Mouse (Mus musculus) CD4-positive helper T cell, adult 2 months (primary cell): ENCODE data around the gene Rubcnl.
A peak's percentile ranks its signal among the peaks of the same experiment; 100 is the strongest.

Source experiments
- DNase-seq: peaks from one replicate; pipeline ENCODE4 v3.0.0-alpha.2; 2012; ENCODE audit warnings: low read depth, missing footprints, low spot score

The Rubcnl gene

DNA sequence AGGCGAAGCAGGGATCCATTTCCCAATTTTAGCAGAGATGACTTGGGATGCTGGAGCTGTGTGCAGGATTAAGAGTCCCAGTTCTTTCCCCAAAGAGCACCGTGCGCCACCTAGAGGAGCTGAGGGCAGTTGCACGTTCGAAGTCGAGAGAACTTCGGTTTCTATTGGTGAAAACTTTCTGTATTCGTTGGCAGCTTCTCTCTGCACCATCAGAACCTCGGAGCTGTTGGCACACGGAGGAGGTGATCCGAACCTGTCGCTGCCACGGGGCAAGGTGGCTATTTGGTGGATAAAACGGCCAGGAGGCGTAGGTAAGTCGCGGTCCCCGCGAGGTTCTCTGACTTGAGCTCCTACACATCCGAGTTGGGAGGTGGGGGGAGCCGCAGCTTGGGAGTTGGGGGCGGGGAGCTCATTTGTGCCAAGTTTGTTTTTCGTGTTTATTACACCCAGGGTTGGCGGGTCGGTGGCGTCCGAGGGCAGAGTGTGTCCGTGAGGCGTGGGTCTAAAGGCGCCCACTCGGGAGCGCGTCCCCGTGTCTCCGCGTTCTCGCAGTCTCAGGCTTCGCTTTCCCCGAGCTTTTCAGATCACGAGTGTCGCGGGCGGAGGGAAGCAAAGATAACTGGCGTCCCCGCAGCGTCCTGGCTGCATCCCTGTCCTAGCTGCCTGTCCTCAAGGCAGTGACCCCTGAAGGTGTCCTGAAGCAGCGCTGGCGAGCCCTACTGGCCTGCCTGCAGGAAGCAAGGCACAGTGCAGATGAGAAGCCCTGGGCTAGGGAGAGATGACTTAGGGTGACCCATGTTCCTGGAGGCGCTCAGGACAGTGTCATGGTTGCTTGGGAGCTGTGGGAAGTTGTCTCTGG, at the start of gene Rubcnl:
Gene Rubcnl, plus strand, starts transcription at position 172 of the 859 bp plus-strand sequence.
- DNase-seq: peak; percentile 73

DNA sequence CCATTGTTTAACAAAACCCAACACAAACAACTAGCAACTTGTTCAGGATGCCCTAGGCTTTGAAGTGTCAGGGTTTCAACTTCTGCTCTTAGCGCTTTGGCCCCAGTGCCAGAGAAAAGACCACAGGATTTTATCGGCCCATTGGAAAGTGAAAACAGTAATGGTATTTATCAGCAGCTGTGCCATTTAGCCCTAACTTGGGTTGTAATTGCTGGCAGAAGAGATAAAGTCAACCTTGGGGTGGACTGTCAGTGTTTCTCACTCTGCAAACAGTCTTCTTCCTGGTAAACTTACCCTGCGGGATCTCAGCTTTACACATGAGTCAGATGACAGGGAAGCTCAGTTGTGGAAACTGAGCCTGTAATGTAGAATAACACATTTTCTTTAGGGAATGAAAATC, 43.6 kb upstream of the Rubcnl start:
- DNase-seq: no peak

DNA sequence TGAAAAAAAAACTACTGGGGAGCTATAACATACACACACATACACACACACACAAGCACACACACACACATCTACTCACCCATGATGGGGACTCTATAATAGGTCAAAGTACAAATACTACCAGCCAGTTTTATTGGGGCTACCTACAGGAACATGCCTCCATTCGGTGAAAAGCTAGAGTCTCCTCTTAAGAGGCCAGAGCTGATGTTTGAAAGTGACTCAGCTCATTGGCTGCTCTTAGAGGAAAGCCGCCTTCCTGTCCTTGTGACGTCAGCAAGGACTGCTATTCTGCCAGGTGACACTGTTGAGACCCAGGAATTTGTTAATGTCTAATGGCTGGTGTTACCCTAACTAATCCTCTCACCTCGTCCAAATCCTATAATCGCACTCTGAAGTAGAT, 43.1 kb upstream of the Rubcnl start:
- DNase-seq: no peak

DNA sequence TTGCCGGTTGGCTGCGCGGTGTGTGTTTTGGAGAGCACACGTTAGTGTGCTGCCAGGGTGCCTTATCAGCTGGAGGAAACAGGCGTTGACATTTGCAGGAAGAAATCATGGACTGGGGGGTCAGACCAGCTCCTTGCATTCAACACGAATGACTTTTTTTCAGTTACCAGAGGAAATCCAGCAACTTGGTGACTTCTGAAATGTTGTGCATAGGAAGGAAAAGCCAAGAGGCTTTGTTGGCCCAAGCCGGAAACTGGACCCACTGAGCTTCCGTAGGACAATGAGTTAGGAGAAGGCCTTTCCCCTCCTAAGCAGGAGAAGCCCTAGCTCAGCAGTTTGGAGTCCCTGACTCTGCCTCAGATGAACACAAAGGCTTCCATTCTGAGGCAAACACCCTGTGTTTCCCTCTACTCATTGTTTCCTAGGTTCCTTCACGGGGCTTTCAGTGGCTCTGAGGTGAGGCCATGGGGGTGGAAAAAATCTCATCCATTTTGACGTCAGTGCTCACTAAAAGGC, 41.6 kb upstream of the Rubcnl start:
- DNase-seq: peak; percentile 58

DNA sequence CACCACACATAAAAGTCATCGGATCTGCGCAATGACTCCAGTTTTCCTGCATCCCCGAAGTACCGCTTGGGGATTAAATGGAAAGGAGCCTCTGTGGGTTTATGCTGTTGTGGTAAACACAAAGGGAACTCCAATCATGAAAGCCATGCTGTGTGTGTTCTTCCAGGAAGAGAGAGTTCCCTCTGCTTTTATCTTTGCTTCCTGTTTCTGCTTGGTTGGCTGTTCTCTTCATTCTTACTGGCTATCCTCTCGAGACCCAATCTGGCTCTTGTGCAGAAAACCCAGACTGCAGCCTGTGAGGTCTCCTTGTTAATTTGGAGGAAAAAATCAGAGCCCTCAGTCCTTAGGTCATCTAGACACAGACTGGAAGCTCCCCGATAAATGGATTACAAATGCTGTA, 38.9 kb upstream of the Rubcnl start:
- DNase-seq: peak; percentile 29

DNA sequence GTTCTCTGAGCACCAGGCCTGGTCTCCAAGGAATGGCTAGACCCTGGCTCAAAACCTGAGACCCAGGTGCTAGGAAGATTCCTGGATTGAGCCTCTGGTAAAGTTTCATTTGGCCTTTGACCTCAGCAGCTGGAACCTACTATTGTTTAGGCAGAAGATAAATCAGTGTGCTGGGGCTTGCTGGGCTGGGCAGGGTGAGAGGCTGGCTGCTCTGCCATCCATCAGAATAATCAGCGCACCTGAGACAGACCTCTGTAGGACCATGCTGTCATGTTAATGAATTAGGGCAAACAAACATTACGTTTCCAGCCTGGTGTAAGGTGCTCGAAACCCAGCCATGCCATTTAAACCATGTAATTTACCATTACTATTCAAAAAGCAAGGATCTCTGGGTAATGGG, 34.8 kb upstream of the Rubcnl start:
- DNase-seq: no peak

DNA sequence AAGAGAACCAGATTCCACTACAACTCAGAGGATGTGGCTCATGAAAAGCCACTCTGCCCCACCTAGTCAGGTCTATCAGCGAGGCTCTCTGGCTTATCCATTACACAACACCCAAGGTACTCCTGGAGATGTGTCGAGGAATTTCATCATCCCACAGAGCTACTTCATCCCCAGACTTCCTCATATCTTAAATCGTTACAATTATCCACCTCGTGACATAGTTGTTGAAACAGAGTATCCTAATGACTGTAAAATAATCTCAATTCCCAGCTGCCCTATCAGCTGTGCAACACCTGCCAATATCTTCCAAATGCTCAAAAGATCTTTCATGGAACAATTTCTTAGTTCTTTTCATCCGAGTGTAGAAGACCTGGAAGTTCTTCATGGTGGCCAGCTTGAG, 32.7 kb upstream of the Rubcnl start:
- no peak for DNase-seq

DNA sequence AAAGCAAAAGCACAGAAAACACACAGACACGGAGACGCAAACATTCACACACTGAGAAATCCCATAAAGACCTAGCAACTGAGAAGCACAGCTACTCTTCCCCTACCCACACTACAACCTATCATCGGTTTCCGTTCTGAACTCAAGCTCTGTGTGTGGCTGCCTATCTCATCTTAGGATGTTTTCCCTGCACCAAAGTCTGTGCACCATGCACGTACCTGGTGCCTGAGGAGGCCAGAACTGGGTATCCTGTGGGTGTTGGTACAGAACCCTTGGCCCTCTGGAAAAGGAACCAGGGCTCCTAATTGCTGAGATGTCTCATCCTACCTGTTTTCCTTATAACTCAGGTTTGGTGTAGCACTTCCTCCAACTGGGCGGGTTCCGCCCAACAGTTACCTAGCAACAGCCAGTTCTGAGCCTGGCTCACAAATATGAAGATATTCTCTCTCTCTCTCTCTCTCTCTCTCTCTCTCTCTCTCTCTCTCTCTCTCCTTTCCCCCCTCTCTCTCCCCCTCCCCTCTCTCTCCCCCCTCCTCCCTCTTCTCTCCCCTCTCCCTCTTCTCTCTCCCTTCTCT, 30.9 kb upstream of the Rubcnl start:
- peak; percentile 79 for DNase-seq

DNA sequence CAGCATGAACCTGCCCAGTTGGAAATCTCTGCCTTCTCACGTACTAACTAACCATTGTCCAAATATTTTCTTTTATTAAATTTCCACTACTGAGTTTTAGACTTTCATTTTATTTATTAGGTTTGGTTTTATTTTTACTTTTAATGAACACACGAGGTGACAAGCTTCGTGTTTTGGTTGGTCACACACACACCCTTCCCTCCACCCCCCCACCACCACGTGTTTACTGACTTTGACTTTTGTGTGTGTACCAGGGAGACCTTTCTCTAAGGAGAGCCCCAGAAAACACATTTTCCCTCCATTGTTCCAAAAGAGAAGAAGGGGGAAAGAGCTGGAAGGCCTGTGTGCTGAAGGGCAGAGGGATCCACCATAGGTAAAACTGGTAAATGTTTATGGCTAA, 30.2 kb upstream of the Rubcnl start:
- DNase-seq: no peak

DNA sequence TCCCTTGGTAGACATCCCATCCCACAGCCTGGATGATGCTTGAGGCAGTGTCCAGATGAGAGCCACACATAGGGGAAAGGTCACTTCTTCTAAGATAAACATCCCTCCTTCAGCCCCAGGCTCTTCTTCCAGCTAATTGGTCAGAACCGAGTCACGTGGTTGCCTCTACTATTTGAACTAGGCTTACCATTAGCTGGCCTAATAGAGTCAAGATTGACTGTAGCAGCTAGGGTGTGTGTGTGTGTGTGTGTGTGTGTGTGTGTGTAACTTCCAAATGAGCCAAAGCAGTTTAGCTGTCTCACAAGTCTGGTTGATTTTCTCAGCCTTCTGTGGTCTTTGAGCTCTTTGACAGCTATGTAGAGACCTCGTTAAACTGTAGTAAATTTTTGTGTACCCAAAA, 29.3 kb upstream of the Rubcnl start:
- DNase-seq: no peak

DNA sequence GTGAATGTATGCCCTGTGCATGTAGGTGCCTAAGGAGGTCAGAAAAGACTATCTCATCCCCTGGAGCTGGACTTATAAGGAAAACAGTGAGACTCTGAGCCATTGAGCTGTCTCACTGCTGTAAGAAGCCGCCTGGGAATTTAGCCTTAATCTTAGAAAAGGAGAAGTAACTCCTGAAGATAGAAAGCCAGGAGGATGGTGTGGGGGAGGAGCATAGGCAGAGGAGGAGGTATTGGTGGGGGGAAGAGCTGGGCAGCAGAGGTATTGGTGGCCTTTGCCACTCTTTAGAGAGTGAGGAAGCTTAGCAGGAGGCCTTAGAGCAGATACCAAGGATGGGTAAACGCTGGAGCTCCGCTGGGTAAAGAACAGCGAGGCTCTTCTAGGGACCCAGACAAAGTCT, 26.5 kb upstream of the Rubcnl start:
- DNase-seq: no peak

DNA sequence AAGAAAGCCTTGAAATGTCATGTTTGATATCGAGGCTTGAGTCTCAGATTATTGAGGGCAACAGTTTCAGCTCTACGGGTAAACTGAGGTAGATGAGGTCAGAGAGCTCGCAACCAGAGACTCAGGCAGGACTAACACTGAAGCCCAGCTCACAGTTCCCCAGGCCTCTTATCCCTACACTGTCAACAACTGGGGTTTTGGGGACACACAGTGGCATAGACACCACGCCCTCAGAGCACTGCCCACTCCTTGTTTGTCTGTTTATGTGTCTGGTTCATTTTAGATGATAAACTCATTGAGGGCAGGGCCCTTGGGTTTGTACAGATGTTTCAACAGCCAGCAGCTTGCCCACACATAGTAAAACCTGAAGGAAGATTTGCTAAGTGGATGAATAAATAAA, 25.9 kb upstream of the Rubcnl start:
- no peak for DNase-seq

DNA sequence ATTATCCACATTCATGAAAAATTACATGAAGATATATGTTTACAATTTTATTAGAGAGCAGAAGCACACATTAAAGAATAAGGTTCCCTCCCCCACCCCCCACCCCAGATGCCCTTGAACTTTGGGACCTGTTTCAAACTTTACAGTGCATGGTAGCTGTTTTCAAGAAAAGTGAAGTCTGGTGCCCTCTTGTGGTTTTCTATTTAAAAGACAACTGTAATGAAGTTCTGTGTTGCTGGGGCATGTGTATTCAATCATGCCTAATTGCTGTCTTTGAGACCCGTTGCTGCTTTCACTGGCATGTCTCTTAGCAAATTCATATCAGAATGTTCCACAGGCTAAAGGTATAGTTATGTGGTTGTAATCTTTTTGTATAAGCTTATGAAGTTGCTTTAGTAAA, 25.3 kb upstream of the Rubcnl start:
- DNase-seq: peak; percentile 75

DNA sequence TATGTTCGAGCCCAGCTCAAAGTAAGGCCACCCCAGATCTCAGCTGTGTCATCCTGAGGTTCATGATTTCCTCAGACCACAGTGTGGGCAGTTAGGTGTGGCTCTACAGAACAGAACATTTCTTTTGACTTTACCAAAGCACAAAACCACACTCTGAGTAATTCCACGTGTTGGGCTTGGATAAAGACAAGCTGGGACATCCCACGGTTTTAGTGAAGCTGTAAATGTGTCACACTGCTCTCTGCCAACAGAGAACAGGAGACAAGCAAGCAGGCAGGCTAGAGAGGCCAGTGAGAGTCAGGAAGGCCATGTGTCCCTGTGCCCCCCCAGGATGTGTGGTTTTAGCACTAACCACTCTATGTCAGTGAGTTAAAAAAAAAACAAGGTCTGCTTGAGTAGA, 19.3 kb upstream of the Rubcnl start:
- DNase-seq: peak; percentile 41

DNA sequence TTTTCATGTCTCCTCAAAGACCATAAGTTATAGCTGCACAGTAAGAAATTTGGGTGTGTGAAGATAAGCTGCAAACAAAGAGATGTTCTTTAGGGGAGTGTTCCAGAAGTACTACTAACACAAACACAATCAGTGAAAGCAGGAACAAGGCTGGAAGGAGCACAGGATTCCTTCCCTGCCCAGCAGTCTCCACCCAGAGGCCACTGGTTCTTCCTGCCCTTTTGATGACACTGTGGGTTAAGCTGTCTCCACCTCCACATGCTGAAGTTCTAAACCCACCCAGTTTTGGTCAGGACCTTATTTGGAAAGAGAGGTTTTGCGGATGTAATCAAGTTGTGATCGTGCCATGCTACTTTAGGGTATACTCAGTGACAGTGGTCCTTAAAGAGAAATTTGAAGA, 18.8 kb upstream of the Rubcnl start:
- DNase-seq: no peak

DNA sequence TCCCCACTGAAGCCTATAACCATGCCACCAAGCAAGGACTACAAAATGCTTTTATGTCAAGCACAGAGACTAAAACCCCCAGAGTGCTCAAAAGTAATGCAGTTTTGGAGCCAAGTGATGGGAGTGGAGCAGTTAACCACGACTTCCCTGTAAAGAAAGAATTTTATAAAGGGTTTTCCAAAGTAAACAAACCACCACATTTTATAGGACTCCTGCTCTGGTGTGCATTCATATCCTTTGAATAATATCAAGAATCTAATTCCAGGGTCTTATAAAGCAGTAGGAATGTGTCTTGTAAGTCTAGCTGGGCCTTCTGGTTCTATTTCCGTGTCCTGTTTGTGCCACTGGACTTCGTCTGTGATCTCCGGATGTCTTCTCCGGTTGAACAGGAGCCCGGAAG, 14.5 kb upstream of the Rubcnl start:
- DNase-seq: no peak

DNA sequence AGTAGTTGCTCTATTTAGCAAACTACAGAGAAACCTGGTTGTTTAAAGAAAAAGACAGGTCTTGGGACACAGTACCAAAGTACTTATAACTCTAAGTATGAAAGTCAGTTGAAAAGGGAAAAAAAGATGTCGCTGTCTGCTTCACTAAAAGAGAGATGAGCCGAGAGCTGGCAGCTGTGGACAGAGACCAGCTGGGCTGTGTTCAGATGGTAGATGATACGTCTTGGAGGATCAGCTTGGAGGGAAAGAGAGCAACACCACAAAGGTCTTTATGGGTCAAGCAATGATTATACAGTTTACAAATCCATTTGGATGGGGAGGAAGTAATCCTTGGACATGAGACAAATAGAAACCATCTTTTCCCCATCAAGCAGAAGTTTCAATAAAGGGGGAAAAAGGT, 12.5 kb upstream of the Rubcnl start:
- DNase-seq: no peak

DNA sequence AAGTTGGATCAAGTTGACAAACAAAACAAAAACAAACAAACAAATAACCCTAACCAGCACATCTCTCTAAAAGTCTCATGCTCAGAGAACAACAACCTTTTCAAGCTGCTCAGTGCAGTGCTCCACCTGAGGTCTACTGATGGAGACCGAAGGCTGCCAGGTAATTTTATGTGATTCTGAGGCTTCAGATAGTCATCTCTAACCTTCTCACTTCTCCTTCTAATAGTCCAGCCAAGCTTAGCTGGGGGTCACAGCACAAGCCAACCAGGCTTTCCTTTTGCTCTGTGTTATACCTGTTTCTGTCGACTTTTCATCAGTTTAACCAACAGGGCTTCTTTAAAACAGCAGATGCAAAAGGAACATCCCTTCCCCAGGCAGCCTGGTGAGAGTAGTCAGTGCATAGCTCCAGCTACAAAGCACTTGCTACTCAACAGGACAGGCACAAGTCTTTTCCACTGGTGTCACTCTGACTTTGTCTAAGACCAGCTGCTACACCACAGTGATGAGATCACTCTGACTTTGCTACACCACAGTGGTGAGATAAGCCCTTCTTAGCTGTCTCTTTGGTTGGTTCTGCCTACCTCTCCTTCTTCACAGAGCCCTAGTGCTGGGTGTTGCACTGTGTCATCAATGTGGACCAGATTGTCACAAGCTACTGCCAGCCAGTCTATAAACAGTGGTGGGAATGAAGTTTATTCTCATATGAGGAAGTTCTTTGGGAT, 10.2 kb upstream of the Rubcnl start:
- DNase-seq: no peak

DNA sequence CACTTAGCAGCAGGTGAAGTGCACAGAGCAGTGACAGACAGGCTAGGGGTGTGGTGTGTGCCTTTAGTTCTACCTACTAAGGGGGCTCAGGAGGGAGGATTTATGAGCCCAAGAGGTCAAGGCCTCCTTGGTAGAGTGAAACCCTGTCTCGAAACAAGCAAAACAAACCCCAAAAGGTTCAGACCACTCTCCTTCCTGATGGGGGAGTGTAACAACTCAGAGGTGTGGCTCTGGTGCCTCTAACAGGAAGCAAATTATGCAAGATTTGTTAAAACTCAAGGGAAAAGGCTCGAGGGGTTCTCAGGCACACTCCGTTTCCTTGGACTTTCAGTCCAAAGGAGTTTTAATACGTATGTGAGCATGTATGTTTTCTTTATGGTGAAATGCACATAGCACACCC, 5.5 kb upstream of the Rubcnl start:
- no peak for DNase-seq

DNA sequence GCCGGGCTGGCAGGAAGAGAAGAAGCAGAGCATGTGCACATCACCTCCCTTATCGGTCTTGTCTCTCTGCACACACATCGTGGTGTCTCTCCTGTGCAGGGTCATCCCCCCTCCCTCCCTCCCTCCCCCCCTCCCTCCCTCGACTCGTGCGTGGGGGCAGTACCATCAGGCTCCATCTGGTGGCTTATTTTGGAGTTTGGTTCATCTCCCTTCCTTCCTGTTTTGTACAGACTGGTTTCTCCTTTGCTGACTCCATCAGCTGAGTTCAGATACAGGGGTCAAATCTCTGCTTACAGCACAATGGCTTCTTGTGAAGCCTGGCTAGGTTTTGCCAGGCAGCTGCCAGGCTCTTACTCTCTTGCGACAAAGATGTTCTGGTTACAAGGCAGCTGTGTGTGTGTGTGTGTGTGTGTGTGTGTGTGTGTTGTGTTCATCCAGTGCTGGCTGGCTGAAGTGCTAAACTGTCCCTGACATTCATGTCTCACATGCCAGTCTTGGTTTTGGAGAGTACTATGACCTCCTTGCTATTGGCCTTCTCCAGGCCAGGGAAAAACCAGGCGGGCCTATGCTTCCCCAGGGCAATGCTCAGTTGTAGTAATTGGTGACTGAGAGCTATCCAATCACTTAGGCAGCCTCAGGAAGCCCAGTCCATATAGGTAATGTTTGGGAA, 4.7 kb upstream of the Rubcnl start:
- peak; percentile 60 for DNase-seq

DNA sequence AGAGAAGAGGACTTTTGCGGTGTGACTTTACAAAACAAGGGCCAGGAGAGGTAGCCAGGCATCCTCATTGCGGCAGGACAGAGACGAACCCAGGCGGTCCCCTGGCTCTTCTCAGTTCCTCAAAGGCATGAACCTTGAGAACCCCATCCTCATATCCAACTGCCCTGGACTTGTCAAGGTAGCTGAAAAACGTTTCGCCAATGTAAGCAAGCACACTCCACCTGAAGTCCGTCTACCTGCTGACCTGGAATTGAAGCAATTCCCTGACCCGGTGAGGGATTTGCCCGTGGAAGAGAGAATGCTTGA, 841 bp downstream of the Rubcnl start:
- DNase-seq: no peak

DNA sequence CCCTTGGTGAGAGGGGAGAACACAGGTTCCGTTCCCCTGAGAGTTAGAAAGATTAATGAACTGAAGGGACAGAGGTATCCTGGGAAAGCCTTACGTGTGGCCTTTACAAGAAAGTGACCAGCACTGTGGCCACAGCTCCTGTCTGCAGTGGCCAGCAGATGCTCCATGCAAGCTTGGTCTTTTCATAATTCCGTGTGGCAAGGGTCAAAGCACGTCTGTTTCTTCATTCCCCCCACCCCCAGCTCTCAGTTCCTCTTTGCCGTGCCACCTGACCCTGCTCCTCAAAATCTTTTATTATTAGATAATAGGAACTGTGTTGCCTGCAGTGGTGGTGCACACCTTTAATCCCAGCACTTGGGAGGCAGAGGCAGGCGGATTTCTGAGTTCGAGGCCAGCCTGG, 1.4 kb downstream of the Rubcnl start:
- no peak for DNase-seq
